Mouse (Mus musculus) liver, embryonic 14.5 days (tissue): ENCODE measurements around the gene Grip1.

ENCODE experiments used
- CTCF ChIP-seq: IDR thresholded peaks from 2 replicates; pipeline ENCODE4 v1.5.1; 2016; ENCODE audit warnings: antibody characterized with exemption, low read depth, control low read depth
- EP300 ChIP-seq: IDR thresholded peaks from 2 replicates; pipeline ENCODE4 v1.6.1; 2016; ENCODE audit warnings: antibody characterized with exemption, low read depth

GRCm38 (mm10) chr10:119441743-119442142 lies 11.9 kb upstream of the Grip1 start:
- no peak for TF ChIP-seq CTCF
- TF ChIP-seq EP300: no peak
